Mouse (Mus musculus) frontal cortex, adult 2 months (tissue): ENCODE data around the gene Evi2a. TPM values are rescaled to one million over a fixed set of nuclear protein-coding genes. Genes with fewer than 3 reads are reported as not detected.

Experiments
- DNase-seq, 2 experiments: peaks; one replicate each; pipeline ENCODE4 v3.0.0; 2022; ENCODE audit warnings: low spot score in 1 of 2; ENCODE audit errors: extremely low spot score in 1 of 2
- polyA plus RNA-seq: library from polyadenylated mRNA; depleted of rRNA; stranded (reverse); fragments of >200 nt; gene quantifications from 2 replicates; pipeline ENCODE4 v1.2.3, GENCODE M21; 2012; rRNA removed

The Evi2a gene
- 27.4 and 29.8 TPM in 2 replicates for polyA plus RNA-seq

DNA sequence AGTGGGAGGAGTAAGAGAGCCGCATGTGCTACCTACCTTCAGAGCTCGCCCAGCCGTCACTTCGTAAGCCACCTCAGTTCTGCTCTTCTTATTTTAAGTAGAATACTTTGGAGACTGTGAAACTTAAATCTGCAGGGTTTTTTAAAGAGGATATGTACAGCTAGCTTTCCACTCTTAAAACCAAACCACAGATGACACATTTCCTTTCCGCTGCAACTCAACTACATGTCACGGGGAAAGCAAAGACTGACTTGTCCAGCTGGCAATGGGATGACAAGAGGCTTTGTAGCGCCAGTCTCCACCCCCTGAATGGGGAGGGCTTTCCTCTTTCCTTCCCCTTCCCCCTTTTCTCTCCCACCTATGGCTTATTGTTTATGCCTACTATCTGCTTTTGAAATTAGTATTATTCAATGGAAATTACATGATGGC is at the start of gene Evi2a, which contains the start of gene Evi2:
Gene Evi2a, minus strand, starts transcription at position 277 of the 429 bp plus-strand sequence.
Gene Evi2, minus strand, starts transcription at position 257 of the 429 bp plus-strand sequence.
- peak in 1 of 2 experiments; percentile 58 for DNase-seq

DNA sequence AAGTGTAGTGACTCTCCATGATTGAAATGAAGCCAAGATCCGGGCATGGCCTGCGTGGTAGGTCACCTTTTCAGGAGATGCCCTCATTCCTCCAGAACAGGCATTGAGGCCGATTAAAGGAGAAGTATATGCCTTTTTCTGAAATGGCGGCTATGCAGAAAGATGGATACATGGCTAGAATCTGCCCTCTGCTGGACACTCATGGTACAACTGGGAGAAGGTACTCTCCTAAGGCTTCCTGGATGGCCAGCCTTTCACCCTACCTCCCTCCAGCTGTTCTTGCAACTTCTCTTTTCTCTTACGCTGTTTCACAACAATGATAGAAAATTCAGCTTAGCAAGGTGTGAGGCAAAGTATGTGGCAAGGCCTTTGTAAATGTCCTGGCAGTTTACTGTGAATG is 47.3 kb upstream of the Evi2a start:
- DNase-seq: peak; percentile 64 to 95

DNA sequence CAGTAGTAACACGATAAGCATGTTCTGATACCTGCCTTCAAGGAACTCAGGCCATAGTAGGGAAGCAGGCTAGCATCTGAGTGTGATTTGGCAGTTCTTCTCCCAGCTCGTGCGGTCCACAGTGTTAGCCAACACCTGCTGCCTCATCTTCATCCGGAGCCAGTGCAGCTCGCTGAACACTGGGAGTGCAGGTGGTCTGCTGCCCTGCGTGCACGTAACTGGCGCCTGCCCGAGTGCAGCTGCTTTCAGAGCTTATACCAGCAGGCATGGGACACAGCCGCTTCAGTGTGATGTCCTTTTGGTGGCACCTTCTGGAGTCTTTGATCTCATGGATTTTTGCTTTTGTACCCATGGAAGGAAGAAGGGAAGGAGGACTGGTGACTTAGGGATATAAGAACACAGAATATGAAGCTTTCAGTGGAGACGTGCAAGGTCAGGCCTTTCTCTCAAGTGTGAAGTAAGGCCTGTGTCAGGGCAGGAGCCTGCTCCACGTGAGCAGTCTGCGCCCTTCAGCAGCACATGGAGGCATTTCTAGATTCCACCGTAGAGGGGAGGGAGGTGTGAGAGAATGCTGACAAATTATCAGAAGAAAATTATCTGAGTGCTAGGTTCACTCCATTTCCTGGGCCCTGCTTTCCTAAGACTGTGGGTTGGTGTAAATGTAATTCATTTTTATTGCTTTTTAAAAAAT is 45.1 kb upstream of the Evi2a start:
- no peak for DNase-seq

DNA sequence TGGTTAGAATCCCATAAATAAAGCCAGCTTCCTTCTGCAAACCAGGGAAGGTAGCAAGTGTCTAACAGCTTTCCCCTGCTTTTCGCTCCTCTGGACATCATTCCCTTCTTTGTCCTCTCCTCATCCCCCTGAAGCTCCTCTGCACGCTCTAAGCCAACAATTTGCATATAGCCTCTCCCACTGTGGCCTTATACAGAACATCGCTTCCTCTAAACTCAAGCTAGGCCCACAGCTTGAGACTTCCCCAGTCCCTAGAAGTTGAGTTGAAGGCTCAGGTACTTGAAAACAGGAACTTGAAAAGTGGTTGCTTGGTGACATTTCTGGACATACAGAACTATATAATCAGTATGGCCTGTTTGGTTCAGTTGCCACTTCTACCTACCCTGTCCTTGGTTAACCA is 43.4 kb upstream of the Evi2a start:
- no peak for DNase-seq

DNA sequence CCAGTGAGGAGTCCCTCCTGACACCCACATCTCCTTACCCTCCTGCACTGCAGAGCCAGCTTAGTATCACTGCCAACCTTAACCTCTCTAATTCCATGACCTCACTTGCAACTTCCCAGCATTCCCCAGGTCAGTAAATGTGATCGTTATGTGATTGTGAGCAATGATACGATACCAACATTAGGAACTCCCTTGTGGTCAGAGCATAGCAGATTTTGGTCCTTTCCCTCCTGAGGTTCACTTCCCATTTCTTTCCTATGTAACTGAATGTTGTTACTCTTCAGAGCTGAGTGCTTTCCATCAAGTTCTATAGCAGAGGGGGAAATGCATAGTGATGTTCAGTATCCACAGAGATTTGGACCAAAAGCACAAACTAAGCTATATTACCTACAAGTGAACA is 39.9 kb upstream of the Evi2a start:
- no peak for DNase-seq

DNA sequence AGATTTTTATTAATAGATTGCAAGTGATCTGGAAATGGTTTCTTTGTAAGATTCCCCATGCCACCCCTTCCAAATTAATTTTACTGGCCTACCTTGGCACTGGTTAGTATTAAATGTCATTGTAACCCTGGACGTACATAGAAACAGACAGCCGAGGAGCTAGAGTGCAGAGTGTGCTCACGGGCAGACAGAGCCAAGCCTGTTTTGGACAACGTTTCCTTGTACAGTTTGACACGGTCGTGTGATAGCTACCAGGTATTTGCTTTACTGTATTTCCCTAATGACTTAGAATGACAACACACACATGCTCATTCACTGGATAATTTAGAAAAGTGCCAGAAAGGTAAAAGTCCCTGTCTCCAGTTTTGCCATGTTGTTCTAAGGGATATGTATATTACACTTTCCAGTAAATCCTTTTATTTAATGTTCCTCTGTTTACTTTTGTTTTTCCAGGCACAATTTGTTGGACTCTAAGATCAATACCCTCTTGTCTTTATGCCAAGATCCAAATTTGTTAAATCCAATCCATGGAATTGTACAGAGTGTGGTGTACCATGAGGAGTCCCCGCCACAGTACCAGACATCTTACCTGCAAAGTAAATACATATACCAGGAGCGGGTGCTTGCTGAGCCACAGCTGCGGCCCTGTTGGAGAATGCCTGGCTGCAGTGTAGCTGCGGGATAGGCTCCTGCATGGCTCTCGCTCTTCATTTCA is 37.9 kb upstream of the Evi2a start:
- DNase-seq: no peak

DNA sequence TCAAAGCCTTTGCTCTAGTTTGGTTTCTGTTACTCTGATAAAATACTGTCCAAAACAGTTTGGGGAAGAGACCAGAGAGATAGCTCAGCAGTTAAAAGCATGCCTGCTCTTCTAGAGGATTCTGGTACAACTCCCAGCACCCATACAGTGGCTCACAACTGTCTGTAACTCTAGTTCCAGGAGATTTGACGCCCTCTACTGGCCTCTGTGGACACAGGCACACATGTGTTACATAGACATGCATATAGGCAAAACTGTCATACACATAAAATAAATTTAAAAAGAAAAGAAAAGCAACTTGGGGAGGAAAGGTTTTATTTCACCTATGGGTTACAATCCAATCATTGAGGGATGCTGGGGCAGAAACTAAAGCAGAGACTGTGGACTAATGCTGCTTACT is 36.5 kb upstream of the Evi2a start:
- DNase-seq: no peak

DNA sequence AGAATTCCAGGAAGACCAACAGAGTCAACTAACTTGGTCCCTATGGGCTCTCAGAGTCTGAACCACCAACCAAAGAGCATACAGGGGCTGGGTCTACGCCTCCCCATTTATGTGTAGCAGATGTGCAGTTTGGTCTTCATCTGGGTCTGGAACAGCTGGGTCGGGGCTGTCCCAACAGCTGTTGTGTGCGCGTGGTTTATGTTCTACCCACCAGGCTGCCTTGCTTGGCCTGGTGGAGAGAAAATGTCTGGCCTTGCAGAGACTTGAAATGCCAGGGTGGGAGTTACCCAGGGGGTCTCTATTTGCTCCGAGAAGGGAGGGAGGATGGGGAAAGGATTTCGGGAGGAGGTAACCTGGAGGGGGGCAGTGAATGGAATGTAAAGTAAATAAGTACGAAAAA is 33.1 kb upstream of the Evi2a start:
- DNase-seq: no peak

DNA sequence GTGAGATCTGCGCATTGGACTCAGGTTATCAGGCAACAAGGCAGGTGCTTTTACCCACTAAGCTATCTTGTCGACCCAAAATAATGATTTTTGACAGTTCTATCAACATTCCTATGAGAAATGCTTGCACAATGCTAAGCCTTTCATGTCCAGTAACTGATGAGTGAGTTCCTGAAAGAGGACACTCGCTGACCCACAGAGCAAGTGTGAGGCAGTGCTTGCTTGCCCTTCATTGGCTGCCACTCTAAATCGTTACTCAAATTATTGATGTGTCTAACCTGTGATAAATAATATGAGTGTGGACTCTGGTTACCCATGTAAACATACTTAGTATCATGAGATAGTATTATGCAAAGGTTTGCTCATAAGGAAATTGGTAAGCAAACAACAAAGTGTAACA is 30.1 kb upstream of the Evi2a start:
- DNase-seq: no peak

DNA sequence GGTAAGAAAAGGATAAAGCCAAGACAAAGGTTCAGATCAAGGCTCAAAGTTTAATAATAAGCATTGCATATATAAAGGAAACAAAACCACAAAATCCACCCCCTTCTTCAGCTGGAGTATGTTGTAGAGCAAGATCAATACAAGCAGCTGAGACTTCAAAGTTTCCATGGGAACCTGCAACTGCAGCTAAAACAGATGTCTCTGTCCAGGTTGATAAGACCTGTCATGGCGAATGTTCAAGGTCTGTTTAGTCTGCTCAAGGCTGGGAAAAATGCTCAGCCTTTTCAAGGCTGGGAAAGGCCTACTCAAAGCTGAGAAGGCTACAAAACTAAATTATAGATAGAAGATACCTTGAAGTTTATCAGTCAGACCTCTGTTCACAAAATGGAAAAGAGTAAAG is 22.2 kb upstream of the Evi2a start:
- DNase-seq: no peak

DNA sequence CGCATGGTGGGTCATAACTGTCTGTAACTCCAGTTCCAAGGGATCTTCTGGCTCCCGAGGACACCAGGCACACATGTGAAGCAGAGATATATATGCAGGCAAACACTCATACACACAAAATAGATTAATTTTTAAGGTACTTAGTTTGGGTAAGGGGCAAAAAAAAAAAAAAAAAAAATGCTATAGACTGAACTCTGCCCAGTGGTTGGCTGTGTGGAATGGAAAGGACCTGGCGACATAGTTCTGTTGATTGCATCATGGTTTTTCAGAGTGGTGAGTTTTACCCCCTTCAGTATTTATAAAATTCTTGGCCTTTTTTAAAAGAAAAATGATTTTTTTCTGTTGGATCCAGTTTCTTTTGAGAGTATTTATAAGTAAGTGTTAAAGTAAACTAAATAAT is 5.9 kb upstream of the Evi2a start:
- no peak for DNase-seq

DNA sequence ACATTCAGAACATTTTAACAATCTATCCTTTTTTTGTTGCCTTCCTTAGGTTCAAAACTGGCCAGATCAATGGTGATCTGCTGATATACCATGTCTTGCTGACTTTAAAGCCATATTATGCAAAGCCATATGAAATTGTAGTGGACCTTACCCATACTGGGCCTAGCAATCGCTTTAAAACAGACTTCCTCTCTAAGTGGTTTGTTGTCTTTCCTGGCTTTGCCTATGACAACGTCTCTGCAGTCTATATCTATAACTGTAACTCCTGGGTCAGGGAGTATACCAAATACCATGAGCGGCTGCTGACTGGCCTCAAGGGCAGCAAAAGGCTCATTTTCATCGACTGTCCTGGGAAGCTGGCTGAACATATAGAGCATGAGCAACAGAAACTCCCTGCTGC is 5.1 kb upstream of the Evi2a start:
- no peak for DNase-seq

DNA sequence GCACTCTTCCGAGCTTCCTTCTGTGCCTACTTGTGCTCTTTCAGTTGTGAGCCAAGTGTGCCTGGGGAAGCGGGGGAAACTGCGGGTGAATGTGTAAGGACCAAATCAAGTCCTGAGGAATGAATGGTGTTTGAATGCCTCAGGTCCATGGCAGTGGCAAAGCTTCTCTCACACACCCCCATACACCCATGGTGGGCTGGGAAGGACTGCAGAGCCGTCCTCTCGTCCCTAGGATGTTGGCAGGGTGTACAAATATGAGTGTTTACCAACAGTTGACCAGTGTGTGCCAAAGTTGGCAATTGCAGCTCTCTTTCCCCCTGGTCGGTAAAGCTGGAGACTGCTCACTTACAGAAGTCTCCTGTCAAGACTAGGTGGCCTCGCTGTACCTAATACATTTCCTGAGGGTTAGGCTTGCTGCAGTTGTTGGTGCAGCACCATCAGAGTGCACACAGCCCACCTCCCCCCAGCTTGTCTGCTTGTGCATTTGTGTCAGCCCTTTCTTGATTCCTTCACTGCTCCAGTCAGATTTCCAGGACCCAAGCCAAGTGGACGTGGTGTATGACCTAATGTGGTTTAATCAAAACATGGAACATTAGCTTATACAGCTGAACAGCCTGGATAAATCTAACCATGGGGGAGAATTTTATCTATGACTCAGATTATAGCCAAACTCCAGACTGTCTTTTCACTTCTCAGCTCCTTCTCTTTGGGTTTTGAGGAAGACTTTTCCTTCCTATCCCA is 3.7 kb upstream of the Evi2a start:
- no peak for DNase-seq

DNA sequence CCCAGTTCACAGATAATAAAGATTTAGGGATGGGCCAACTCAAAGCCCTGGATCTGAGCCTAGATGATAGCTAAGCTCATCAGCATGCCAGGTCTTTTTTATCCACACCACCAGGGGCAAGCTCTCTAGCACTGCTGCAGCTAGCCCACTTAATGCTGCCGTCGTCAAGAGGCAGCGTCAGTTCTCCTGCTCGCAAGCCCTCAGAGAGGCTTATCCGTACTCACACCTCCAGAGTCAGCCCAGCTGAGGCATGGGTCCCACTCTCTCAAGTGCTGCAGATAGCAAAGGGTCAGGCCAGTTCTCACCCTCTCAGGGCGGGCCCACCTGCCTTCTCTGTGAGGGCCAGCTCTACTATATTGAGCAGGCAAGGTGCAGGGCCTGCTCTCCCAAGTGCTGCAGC is 2.9 kb upstream of the Evi2a start:
- no peak for DNase-seq

DNA sequence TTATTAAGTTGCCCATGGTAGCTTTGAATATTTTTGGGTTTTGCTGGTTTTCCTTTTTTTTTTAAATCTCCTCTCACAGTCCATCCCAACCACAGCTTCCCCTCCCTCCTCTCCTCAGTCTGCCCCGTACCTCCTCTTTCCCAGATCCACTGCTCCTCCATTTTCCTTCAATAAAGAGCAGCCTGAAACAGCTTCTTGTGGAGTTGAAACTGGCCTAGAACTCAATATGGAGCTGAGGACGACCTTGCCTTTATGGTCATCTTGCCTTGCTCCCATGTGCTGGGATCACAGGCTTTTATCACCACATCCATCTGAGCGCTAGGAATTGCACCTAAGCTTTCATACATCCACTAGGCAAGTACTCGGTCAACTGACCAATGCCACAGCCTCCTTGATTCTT is 1.1 kb upstream of the Evi2a start:
- DNase-seq: no peak

DNA sequence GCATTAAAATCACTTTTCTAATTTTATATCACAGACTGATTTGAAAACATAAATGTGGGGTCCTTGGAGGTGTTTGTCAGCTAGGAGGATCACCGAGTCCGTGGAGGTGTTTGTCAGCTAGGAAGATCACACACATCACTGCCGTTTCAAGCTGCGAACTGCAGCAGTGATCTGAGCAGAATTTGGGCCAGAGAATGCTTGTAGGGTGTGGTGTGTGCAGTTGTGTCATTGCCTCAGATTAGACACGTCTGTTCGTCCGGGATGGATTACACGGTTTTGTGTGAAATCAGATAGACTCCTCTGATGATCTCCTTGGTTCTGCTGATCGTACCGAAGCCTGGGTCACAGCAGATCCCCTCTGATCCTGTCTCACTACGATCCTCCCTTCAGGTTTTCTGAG is 365 bp upstream of the Evi2a start:
- DNase-seq: no peak

DNA sequence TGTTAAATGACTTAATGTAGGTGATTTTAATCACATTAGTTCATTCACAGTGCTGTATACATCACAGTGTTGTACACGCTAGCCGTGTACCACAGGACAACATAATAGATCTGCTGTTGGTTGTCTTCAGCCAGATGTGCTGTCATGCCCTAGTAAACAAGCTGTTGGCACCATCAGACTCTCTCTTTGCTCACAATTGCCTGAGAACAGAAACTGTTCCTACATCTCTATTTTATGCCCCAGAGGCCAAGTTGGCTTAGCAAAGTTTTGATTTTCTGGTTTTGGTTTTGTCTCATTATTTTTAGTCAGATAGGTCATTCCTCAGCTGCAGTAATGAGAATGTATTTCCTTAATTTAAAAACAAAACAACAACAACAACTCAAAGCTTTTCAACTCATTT is 673 bp downstream of the Evi2a start:
- no peak for DNase-seq

DNA sequence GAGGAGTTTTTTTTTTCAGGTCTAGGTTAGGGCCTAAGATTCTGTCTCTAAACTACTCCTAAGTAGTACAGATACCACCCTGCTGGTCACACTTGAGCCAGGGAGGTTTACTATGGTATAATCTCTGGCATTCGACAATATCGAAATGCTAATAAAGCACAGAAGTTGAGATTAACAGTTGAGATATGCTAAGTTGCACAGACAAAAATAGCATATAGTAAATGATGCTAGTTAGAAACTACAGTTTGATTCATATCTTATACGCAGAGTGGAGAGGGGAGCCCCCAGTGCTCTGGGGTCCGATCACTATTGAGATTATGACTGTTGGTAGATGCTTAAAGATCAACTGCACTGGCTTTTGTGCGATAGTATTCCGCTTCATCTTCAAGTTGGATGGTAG is 1.2 kb downstream of the Evi2a start:
- DNase-seq: no peak

DNA sequence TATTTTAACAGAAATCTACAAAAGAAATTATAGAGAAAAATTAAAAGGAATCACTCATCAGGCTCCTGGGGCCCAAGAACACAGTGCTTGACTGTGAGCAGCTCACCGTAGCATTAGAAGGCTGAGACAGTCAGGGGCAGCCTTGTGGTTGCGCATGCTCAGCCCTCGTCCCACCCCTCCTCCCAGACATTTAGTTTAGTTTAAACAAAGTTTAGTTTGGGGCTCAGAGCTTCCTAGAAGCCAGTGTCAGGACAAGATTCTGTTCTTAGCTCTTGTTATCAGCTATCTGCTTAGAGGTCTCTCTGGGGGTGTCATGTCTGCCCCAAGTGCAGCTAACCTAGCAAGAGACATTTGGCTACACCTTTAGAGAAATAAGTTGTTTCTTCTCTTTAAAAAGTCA is 1.8 kb downstream of the Evi2a start:
- DNase-seq: no peak

DNA sequence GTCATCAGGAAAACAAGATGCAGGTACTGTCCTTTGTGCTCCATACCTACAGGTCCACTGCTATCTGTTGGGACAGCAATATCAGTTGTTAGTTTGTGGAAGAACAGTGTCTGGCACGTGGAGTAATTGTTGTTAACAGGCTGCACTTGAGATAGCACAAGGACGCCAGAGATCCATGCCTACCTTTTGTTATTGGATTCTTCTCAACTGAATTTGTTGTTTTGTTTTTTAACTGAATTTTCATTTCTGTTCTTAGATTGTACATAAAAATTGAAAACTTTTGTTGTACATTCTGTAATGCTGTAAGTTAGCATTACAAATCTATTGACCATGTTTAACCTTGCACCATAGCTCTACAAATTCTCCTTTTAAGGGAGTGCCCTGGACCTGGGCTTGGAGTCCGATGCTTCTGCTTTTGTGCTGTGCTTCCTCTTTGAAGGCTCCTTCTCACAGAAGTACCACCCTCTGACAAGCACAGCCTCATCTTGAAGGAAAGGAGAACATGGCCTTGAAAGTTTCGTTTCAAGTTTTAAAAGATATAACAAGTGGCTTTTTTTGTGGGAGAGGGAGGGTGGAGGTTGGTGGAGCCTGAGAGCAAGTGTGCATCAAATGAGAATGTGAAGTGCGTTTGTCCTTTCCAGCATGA is 2.5 kb downstream of the Evi2a start:
- no peak for DNase-seq
